Mouse (Mus musculus): ENCODE results near the gene Il11ra1.
"Not testable (repeated sequence)": the region's sequence is repeated elsewhere in the genome, so short reads cannot be mapped to it uniquely, and the experiment has no call there.

Gene Il11ra1

GRCm38 (mm10) chr4:41754797-41755337 is 55.1 kb downstream of the Il11ra1 start, which contains the start of gene Galt:
Gene Galt (plus strand): TSS chr4:41755228.
- no peak for DNase-seq (ENCODE audit: low read depth, low spot score)

GRCm38 (mm10) chr4:41755338-41756305 is 55.8 kb downstream of the Il11ra1 start, which contains the start of gene Sigmar1:
Gene Sigmar1 (minus strand): TSS chr4:41756157.
- DNase-seq (ENCODE audit: low read depth, low spot score) = peak; percentile 88

GRCm38 (mm10) chr4:41756440-41756839 is 56.7 kb downstream of the Il11ra1 start:
- DNase-seq (ENCODE audit: low read depth, low spot score) = no peak

GRCm38 (mm10) chr4:41757321-41757720 is 57.5 kb downstream of the Il11ra1 start:
- DNase-seq (ENCODE audit: low read depth, low spot score) = no peak

GRCm38 (mm10) chr4:41758021-41758420 is 58.2 kb downstream of the Il11ra1 start:
- DNase-seq (ENCODE audit: low read depth, low spot score) = no peak

DNA sequence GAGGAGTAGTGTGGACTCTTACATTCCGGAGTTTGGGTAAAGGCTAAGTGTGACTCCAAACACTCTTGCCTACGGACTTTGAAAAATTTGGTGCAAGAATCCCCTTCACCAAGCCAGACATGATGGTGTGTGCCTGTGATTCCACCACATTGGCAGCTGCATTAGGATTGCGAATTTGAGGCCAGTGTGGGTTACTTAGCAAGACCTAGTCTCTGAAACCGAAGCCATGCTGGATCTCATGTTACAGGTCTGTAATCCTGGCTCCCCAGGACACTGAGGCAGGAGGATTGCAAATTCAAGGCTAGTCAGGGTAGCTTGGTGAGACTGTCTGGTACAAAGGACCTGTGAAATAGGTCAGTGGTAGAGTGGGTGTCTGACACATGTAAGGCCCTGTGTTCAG is 58.9 kb downstream of the Il11ra1 start:
- no peak for DNase-seq (ENCODE audit: low read depth, low spot score)

GRCm38 (mm10) chr4:41759206-41759605 is 59.4 kb downstream of the Il11ra1 start:
- no peak for DNase-seq (ENCODE audit: low read depth, low spot score)

GRCm38 (mm10) chr4:41759656-41760287 is 60.0 kb downstream of the Il11ra1 start:
- DNase-seq (ENCODE audit: low read depth, low spot score) = no peak

- DNase-seq (ENCODE audit: low read depth, low spot score) = peak; percentile 92
These were observed 60.5 kb downstream of the Il11ra1 start for GRCm38 (mm10) chr4:41760288-41760721.

DNA sequence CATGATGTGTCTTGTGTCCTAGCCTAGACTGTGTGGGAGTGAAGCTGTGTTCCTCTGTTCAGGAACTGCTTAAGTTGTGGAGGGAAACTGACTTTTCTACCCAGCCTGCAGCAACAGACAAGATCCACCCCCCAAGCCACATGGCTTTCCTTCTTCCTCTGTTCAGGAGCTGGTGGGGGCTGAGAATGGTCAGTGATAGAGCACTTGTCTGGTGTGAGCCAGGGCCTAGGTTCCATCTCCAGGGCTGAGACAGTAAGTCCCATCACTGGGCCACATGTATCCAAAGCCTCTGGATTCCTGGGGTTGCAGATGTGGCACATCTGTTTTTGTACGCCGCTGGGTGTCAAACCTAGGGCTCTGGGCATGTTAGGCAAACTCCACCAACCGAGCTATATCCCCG is 61.1 kb downstream of the Il11ra1 start:
- DNase-seq (ENCODE audit: low read depth, low spot score) = no peak

- peak; percentile 61 for DNase-seq (ENCODE audit: low read depth, low spot score)
These were observed 61.9 kb downstream of the Il11ra1 start for GRCm38 (mm10) chr4:41761680-41762079.

DNA sequence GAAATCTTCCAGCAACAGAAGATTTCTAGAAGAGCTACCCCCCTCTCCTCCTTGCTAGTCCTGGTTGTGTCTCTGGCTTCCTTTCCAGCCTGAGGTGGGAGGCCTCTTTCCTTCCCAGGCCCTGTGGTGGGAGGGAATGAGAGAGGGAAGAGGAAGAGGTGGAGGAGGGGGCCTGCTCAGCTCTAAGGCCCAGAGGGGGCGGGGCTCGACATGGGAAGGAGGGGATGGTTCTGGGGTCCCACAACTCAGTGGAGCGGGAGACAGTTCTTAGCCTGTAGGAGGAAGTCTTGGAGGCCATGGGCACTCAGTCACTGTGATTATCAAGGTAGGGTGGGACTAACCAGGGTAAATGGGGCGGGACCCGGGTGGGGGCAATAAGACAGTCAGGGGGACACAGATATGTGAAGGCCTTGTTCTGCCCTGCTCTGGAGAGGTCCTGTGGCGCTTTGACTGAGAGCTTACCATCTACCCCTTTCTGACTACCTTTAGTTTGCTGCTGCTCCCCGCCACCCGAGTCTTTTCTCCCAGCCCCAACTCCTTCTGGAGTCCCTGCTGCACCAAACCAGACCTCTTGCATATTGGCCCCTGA is 62.4 kb downstream of the Il11ra1 start:
- DNase-seq (ENCODE audit: low read depth, low spot score) = peak; percentile 71

DNA sequence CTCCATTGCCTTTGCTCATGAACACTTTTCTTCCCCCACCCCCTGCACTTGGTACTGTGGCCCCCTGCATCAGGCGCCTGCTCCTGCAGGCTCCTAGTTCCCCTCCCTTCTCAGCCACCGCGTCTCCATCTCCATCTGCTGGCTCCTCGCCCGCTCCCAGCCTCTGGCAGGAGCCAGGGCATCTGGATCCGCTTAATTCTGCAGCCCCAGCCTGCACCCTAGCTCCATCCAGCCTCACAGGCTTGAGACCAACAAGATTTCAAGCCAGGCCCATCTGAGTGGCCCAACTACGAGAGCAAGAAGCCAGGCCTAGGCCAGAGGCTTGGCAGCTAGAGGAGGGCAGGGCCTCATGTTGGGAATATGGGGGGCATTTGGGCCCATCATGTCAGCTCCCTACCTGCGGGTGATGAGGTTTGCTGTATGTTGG is 62.9 kb downstream of the Il11ra1 start:
- DNase-seq (ENCODE audit: low read depth, low spot score) = peak; percentile 73

DNA sequence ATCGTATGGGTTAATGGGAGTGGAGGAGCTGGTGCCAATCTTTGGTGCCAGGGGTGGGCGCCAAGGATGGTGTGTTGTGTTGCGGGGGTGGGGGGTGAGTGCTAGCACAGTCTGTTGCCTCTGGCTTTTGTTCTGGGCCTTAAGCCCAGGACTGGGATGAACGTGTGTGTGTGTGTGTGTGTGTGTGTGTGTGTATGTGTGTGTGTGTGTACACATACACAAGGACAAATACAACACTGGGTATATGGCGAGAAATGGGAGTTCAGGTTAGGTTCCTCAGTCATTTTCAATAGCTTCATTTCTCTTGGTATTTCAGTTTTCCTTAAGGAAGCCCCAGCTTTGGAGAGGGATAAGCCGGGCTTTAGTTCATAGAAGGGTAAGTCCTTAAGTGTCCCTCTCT is 63.4 kb downstream of the Il11ra1 start:
- DNase-seq (ENCODE audit: low read depth, low spot score) = not testable (repeated sequence)

DNA sequence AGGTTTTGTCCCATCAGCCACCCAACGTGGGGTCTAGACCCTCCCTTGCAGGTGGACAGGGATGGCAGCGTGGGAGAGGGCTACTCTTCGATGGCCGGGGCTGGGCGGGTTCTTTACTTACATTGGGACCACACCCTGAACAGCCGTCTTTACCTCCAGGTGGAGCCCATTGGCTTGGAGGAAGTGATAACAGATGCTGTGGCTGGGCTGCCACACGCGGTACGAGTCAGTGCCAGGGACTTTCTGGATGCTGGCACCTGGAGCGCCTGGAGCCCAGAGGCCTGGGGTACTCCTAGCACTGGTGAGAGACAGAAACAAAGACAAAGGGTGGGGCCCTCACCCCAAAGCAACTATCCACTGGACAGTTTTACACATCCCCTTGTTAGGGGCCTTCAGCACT is 67.5 kb downstream of the Il11ra1 start:
- DNase-seq (ENCODE audit: low read depth, low spot score) = not testable (repeated sequence)

DNA sequence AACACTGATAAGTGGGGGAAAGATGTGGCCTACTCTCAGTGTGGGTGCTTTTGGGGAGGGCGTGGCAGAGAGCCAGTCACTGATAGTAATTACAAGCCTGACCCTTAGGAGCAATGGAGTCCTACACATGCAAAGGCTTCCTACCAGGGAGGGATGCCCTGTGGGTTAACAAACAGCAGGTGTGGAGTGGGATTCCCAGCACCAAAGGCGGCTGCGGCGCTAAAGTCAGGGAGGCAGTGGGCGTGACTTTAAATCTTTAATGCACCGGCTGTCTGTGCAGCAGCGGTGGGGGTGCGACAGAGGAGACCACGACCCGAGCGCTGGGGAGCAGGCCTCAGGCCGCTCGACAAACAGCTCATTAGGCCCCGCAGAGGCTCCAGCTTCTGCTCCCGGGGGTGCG is 73.2 kb downstream of the Il11ra1 start:
- DNase-seq (ENCODE audit: low read depth, low spot score) = not testable (repeated sequence)

- DNase-seq (ENCODE audit: low read depth, low spot score) = not testable (repeated sequence)
These were observed 73.7 kb downstream of the Il11ra1 start for GRCm38 (mm10) chr4:41773502-41773901.

GRCm38 (mm10) chr4:41774002-41774401 is 74.2 kb downstream of the Il11ra1 start, which contains the start of gene Ccl27a:
Gene Ccl27a (minus strand): TSS chr4:41774247.
- peak; percentile 82 for DNase-seq (ENCODE audit: low read depth, low spot score)

GRCm38 (mm10) chr4:41774506-41774905 is 74.7 kb downstream of the Il11ra1 start:
- DNase-seq (ENCODE audit: low read depth, low spot score) = not testable (repeated sequence)

DNA sequence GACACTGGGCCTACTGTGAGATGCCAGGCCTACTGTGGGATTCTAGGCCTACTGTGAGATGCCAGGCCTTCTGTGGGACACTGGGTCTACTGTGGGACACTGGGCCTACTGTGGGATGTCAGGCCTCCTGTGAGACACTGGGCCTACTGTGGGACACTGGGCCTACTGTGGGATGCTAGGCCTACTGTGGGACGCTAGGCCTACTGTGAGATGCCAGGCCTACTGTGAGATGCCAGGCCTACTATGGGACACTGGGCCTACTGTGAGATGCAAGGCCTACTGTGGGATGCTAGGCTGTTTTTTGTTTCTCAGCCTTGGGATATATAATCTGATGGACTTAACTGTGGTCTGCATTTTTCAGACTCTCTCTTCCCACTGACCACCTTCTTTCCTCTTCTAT is 76.1 kb downstream of the Il11ra1 start:
- DNase-seq (ENCODE audit: low read depth, low spot score) = not testable (repeated sequence)

- DNase-seq (ENCODE audit: low read depth, low spot score) = not testable (repeated sequence)
These were observed 81.5 kb downstream of the Il11ra1 start for GRCm38 (mm10) chr4:41781271-41781670.
